Mouse (Mus musculus) gastrocnemius, adult 18-20 months (tissue): ENCODE results near the gene Pm20d1. TPM values are rescaled to one million over a fixed set of nuclear protein-coding genes. Genes with fewer than 3 reads are reported as not detected.

Source experiments
- DNase-seq: peaks from one replicate; pipeline ENCODE4 v3.0.0; 2021; ENCODE audit warnings: low spot score
- long read RNA-seq, 2 experiments: library from polyadenylated mRNA; stranded (forward); transcript quantifications; one replicate each; pipeline ENCODE4 v2.0.0; 2021
- total RNA-seq, 2 experiments: library from RNA; stranded (reverse); gene quantifications; 2 replicates each; pipeline ENCODE4 v1.2.3; 2021

The Pm20d1 gene
- total RNA-seq = 1 to 10 TPM in 1 of 2 experiments, under 1 TPM in 1; 0.45 to 1.1 TPM
- long read RNA-seq, experiment 1, full-length matches to known transcripts = 1 of 1 reads
- long read RNA-seq, experiment 1, partial matches to known transcripts = 0 of 1 reads
- long read RNA-seq, experiment 1, other reads (novel, unspliced or antisense) = 0 of 1 reads
- long read RNA-seq, experiment 2 = 0 reads

DNA sequence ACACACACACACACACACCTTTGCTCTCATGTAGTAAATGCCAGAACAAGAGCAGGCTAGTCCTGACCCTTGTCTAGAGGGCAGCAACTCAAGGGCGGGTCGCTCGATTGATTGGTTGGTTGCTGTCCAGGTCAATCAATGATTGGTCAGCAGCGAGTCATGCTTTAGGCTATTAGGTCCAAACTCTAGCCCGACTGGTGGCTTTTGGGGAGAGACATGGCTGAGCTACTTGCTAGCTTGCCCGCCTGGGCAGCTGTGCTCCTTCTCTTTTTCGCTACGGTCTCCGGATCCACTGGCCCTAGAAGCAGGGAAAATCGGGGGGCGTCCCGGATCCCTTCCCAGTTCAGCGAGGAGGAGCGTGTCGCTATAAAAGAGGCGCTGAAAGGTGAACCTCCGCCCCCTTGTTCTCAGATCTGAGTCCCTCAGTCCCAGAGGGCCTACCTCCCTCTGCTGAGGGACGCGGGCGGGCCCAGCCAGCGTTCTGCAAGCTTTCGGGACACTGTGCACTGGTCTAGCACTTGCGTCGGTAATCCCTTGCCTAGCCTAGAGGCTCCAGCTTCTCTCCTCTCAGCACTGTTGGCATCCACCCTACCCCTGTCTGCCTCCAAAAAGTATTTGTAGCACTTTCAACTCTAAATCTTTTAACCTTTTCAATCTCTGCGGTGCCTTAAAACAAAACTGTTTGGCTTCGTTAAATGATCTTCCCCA is at the start of gene Pm20d1:
TSS of gene Pm20d1 (plus strand) at position 180 of the 708 bp plus-strand sequence.
- DNase-seq = peak; percentile 40

DNA sequence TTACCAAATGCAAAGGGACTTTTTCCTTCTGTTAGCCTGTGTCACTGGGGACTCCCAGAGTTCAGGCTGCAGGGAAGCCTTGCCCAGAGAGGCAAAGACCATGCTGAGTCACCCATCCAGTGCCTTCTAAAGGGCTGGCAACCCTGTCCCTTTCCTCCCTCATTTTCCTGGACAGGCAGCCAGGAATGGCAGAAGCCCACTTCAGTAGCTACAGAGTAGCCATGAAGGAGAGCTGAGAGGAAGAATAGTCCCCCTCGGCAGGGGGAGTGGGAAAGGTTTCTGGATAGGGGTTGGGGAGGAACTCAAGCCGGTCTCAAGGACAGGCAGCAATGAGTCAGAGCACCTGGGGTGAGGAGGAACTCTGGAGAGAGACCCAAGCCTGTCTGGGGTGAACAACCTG is 49.4 kb upstream of the Pm20d1 start:
- no peak for DNase-seq

DNA sequence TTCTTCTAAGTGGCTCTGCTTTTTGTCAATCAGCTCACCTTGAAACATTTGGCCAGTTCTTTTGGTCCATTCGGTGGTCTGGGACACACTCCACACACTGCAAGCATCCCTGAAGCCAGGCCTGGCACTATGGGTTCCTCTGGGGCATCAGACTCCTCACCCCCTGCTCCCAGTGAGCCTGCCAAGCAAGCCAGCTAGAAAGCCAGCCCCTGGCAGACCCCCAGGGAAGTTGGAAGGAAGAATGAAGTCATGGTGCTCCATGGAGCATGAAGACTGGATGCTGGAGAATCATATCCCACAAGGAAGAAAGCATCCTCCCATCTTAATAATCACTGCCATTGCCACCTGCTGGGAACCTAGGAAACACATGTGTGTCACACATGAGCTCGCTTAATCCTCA is 48.5 kb upstream of the Pm20d1 start:
- no peak for DNase-seq

DNA sequence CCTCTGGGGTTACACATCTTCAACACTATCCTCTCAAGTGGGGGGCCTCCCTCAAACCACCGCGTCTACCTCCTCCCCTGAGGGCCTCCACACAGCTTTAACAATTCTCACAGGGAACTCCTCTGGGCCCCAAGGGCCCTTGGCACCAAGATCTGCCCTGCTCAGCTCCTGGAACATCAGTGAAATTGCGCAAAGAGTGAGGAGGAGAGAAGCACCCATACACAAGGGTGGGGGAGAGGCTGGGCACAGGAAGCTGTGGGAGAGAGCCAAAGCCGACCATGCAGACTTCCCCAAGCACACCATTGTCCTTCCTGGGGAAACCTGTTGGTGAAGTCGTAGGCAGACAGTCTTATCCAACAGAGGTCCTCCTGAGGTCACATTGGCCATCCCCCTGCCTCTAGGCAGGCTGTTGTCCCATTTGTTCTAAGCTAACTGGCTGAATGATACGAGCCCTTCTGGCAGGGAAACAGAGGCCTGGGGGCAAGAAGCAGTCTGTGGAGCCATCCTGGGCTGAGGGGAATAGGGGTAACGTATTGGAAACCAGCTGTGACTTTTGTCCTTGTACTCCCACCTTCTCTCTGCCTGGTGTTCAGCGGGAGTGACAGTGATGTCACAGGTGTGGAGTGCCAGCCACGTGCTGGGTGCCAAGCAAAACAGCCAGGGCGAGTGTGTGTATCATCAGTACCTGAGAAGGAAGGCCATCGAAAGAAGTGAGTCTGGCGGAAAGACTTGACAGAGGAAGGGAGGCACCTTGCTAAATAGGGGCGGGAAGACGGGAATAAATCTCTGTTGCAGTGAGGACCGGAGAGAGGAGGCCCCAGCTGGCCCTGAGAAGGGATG is 47.3 kb upstream of the Pm20d1 start:
- DNase-seq = no peak

GRCm38 (mm10) chr1:131751181-131751890 is 45.8 kb upstream of the Pm20d1 start:
- DNase-seq = peak; percentile 78

- DNase-seq = no peak
Measured at GRCm38 (mm10) chr1:131751891-131752311, 45.3 kb upstream of the Pm20d1 start.

GRCm38 (mm10) chr1:131754212-131754829 is 42.9 kb upstream of the Pm20d1 start:
- DNase-seq = no peak

- DNase-seq = peak; percentile 85
Measured at GRCm38 (mm10) chr1:131754916-131755315, 42.3 kb upstream of the Pm20d1 start.

DNA sequence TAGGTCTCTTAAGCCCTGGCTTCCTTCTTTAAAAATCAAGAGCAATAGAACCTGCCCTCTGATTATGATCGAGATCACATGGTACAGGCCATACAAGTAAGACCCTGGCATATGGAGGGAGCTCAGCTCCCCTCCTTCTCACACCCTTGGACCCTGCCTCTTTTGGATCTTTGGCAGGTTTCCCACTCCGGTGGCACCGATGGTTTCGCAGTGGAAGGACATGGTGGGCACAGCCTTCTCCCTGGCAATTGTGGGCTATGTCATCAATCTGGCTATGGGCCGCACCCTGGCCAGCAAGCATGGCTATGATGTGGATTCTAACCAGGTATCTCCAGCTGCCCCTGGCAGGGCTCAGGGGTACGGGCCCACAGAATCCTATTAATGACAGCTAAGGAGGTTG is 40.0 kb upstream of the Pm20d1 start:
- no peak for DNase-seq

GRCm38 (mm10) chr1:131758796-131759195 is 38.4 kb upstream of the Pm20d1 start:
- DNase-seq = no peak

DNA sequence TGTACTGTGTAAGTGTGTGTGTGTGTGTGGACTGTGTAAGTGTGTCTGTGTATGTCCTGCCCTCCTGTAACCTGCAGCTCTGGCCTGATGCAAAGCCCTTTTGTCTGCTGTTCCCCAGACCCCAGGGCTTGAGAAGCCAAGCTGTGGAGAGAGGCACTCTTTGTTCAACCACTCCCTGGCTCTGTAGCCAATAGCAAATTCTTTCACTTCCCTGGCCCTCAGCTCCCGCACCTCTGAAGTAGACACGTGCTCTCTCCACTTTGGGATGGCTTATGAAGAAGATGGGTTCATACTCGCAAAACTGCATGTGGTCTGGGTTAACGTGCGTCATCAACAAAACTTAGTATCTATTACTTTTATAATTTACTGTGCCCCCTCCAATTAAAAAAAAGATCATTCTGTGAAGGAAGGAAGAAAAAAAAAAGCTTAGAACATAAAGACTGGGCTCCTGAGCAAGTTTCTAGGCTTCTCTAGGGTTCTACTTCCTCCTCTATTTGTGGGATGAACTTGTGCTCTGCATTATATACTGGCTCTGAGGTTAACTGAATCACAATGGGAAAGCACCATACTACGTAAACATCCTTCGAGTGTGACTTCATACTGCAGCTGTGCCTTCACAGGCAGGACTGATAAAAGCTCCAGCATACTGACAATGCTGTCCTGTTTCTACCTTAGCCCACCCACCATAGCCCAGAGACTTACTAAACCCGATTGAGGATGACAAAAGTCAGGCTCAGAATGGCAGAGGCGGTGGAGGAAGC is 37.3 kb upstream of the Pm20d1 start:
- DNase-seq = no peak

DNA sequence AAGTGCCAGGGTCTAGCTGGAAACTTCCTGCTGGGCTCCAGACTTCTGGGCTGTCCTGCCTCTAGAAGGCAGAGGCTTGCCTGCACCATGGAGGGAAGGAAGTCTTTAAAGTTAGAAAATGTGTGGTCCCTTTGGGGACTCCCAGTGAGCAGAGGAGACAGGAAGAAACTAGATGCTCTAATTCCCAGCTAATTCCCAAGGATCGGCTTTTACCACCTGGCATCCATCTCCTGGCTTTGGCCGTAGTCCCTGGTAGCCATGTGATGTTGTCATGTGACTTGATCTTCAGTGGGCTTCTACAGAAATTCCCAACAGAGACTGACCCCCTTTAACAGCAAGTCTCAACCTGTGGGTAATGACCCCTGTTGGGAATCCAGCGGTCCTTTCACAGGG is 36.8 kb upstream of the Pm20d1 start:
- DNase-seq = no peak

GRCm38 (mm10) chr1:131761079-131761831 is 35.9 kb upstream of the Pm20d1 start:
- DNase-seq = no peak

DNA sequence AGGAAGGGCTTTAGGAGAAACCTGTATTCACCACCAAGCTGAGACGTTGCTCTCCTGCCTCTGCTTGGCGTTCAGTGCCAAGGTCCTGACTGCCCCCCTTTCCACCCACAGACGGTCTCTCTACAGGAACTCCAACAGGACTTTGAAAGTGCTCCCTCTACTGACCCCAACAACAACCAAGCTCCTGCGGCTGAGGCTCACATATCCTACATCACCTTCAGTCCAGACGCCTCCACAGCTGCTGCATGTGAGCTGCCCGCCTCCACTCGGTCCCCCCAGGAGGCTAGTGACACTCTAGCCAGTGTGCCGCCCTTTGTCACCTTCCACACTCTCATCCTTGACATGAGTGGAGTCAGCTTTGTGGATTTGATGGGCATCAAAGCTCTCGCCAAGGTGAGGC is 33.5 kb upstream of the Pm20d1 start:
- no peak for DNase-seq

- no peak for DNase-seq
Measured at GRCm38 (mm10) chr1:131764581-131765338, 32.4 kb upstream of the Pm20d1 start.

- peak; percentile 75 for DNase-seq
Measured at GRCm38 (mm10) chr1:131765357-131766001, 31.7 kb upstream of the Pm20d1 start.

GRCm38 (mm10) chr1:131769296-131769695 is 27.9 kb upstream of the Pm20d1 start:
- no peak for DNase-seq

DNA sequence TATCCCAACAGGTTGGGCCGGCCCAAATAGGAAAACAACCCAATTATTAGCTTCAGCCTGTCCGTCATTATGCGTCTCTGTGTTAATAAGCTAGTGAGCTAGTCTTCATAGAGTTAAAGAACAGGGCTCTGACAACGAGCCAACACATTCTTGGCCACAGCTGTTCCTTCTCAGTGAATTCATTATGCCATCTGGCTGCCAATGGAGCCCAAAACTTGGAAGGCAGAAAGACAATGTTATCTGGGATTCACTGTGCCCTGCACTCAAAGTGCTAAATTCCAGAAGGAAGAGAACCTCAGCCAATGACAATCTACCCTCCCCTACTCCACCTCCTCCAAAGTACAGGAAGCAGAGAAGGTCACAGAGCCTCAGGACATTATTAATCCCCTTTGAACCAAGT is 26.5 kb upstream of the Pm20d1 start:
- DNase-seq = no peak

GRCm38 (mm10) chr1:131771440-131771839 is 25.7 kb upstream of the Pm20d1 start:
- DNase-seq = no peak
